Mouse (Mus musculus) intestine, postnatal 0 days (tissue): ENCODE results near the gene Slc39a10. TPM values are rescaled to one million over a fixed set of nuclear protein-coding genes. Genes with fewer than 3 reads are reported as not detected.

Experiments used
- ATAC-seq: fragments of 200-750 bp; cut with Nextera tagmentation; 2 replicates; pipeline ENCODE4 v1.8.0; 2017; ENCODE audit warnings: mild to moderate bottlenecking, moderate TSS enrichment, moderate library complexity
- H3K27ac ChIP-seq: fragments of 300-500 bp; sonication (generic); 2 replicates; pipeline ENCODE4 v1.5.1; 2014; ENCODE audit warnings: mild to moderate bottlenecking, low read depth, low read length, moderate library complexity
- H3K27me3 ChIP-seq: fragments of 300-500 bp; sonication (generic); replicated peaks from 2 replicates; pipeline ENCODE4 v1.6.1; 2014; ENCODE audit warnings: low read length, mixed read lengths; ENCODE audit not compliant: control insufficient read depth, insufficient read depth
- H3K36me3 ChIP-seq: fragments of 300-500 bp; sonication (generic); 2 replicates; pipeline ENCODE4 v1.6.1; 2014; ENCODE audit warnings: mild to moderate bottlenecking, moderate library complexity; ENCODE audit not compliant: control insufficient read depth, insufficient read depth
- H3K4me1 ChIP-seq: fragments of 300-500 bp; sonication (generic); replicated peaks from 2 replicates; pipeline ENCODE4 v1.6.1; 2014; ENCODE audit warnings: antibody characterized with exemption, low read length, mixed read lengths; ENCODE audit not compliant: control insufficient read depth, insufficient read depth
- H3K4me2 ChIP-seq: fragments of 300-500 bp; sonication (generic); replicated peaks from 2 replicates; pipeline ENCODE4 v1.6.1; 2014; ENCODE audit warnings: low read depth, mild to moderate bottlenecking, moderate library complexity
- H3K4me3 ChIP-seq: fragments of 300-500 bp; sonication (generic); 2 replicates; pipeline ENCODE4 v1.5.1; 2014; ENCODE audit warnings: low read depth, low read length
- H3K9ac ChIP-seq: fragments of 300-500 bp; sonication (generic); 2 replicates; pipeline ENCODE4 v1.6.1; 2014; ENCODE audit warnings: mild to moderate bottlenecking, low read depth, low read length
- H3K9me3 ChIP-seq: fragments of 300-500 bp; sonication (generic); 2 replicates; pipeline ENCODE4 v1.6.1; 2016; ENCODE audit warnings: mixed run types; ENCODE audit not compliant: control insufficient read depth
- CTCF ChIP-seq: sonication (generic); IDR thresholded peaks from 2 replicates; pipeline ENCODE4 v1.5.1; 2016; ENCODE audit warnings: low read depth, mild to moderate bottlenecking, control low read depth, antibody characterized with exemption, moderate library complexity
- WGBS: fragments of 180-500 bp; shearing (Covaris S2); extraction: QIAGEN DNeasy Blood & Tissue Kit; methylation state at CpG from one replicate; pipeline ENCODE4 v1.1.7; 2014; 5-methylcytosine and 5-hydroxymethylcytosine counted together
- polyA plus RNA-seq: library from polyadenylated mRNA; unstranded; fragments of >200 nt; fragmentation: Nextera tagmentation; extraction: Ambion mirVana; gene quantifications from 2 replicates; pipeline ENCODE4 v1.2.1, GENCODE M21; 2015

The Slc39a10 gene
- polyA plus RNA-seq = 5.0 and 5.8 TPM in 2 replicates

GRCm38 (mm10) chr1:46892752-46893151 lies at the start of gene Slc39a10:
TSS of gene Slc39a10 (minus strand) at chr1:46892852.
- Histone ChIP-seq H3K9me3 (no peaks in the 10 kb centered on the region), H3K27ac (no peak within 1 kb of the TSS), H3K36me3 (no peaks in the 10 kb centered on the region), H3K4me1 (no peaks in the 10 kb centered on the region), H3K27me3 (no peaks in the 10 kb centered on the region), H3K9ac (no peak within 1 kb of the TSS), H3K4me2 (no peak within 1 kb of the TSS), H3K4me3 (no peak within 1 kb of the TSS)
- 75% methylated on average over 3 of the region's 3 CpGs for WGBS
- ATAC-seq = no peak
- TF ChIP-seq CTCF = no peak

GRCm38 (mm10) chr1:46939295-46939694 lies 46.6 kb upstream of the Slc39a10 start:
- ATAC-seq = no peak
- TF ChIP-seq CTCF = 0 out of 2 replicates have a peak, but pooled peaks have one; percentile 14

GRCm38 (mm10) chr1:46937641-46938040 lies 45.0 kb upstream of the Slc39a10 start:
- ATAC-seq = no peak
- TF ChIP-seq CTCF = no peak

More at GRCm38 (mm10) chr1:46939295-46939694, 46.6 kb upstream of the Slc39a10 start:
- H3K9me3 ChIP-seq = no peaks in the 10 kb centered on the region
- H3K4me2 ChIP-seq = no peak overlapping the region
- H3K4me3 ChIP-seq = no peak overlapping the region
- no peaks in the 10 kb centered on the region for H3K27me3 ChIP-seq
- no peak overlapping the region for H3K27ac ChIP-seq
- H3K9ac ChIP-seq = no peak overlapping the region
- H3K4me1 ChIP-seq = no peaks in the 10 kb centered on the region
- no peaks in the 10 kb centered on the region for H3K36me3 ChIP-seq
- 81% methylated on average over 2 of the region's 2 CpGs for WGBS

GRCm38 (mm10) chr1:46927104-46927503 lies 34.5 kb upstream of the Slc39a10 start:
- no peak for ATAC-seq
- TF ChIP-seq CTCF = no peak

More at GRCm38 (mm10) chr1:46937641-46938040, 45.0 kb upstream of the Slc39a10 start:
- H3K4me1 ChIP-seq = no peaks in the 10 kb centered on the region
- H3K9me3 ChIP-seq = no peaks in the 10 kb centered on the region
- no peaks in the 10 kb centered on the region for H3K27me3 ChIP-seq
- H3K4me3 ChIP-seq = no peak overlapping the region
- no peak overlapping the region for H3K4me2 ChIP-seq
- H3K36me3 ChIP-seq = no peaks in the 10 kb centered on the region
- no peak overlapping the region for H3K9ac ChIP-seq
- H3K27ac ChIP-seq = no peak overlapping the region
- 78% methylated on average over 2 of the region's 2 CpGs for WGBS

GRCm38 (mm10) chr1:46926239-46926638 lies 33.6 kb upstream of the Slc39a10 start:
- 53% methylated on average over 3 of the region's 3 CpGs for WGBS
- ATAC-seq = no peak
- no peaks in the 10 kb centered on the region for H3K36me3 ChIP-seq
- H3K9me3 ChIP-seq = no peaks in the 10 kb centered on the region
- H3K4me1 ChIP-seq = no peaks in the 10 kb centered on the region
- no peak overlapping the region for H3K9ac ChIP-seq
- no peaks in the 10 kb centered on the region for H3K27me3 ChIP-seq
- no peak overlapping the region for H3K4me3 ChIP-seq
- TF ChIP-seq CTCF = no peak
- no peak overlapping the region for H3K4me2 ChIP-seq
- H3K27ac ChIP-seq = no peak overlapping the region

More at GRCm38 (mm10) chr1:46927104-46927503, 34.5 kb upstream of the Slc39a10 start:
- no peak overlapping the region for H3K4me3 ChIP-seq
- no peaks in the 10 kb centered on the region for H3K27me3 ChIP-seq
- no peak overlapping the region for H3K9ac ChIP-seq
- H3K27ac ChIP-seq = no peak overlapping the region
- no peaks in the 10 kb centered on the region for H3K36me3 ChIP-seq
- H3K4me1 ChIP-seq = no peaks in the 10 kb centered on the region
- no peaks in the 10 kb centered on the region for H3K9me3 ChIP-seq
- H3K4me2 ChIP-seq = no peak overlapping the region

GRCm38 (mm10) chr1:46924992-46925391 lies 32.3 kb upstream of the Slc39a10 start:
- Histone ChIP-seq H3K4me3 (no peak overlapping the region), H3K4me1 (no peaks in the 10 kb centered on the region), H3K9ac (no peak overlapping the region), H3K27me3 (no peaks in the 10 kb centered on the region), H3K4me2 (no peak overlapping the region), H3K9me3 (no peaks in the 10 kb centered on the region), H3K36me3 (no peaks in the 10 kb centered on the region), H3K27ac (no peak overlapping the region)
- no peak; the same call in 1 of the 2 replicates for TF ChIP-seq CTCF
- ATAC-seq = no peak

GRCm38 (mm10) chr1:46922904-46923303 lies 30.3 kb upstream of the Slc39a10 start:
- Histone ChIP-seq H3K36me3 (no peaks in the 10 kb centered on the region), H3K4me3 (no peak overlapping the region), H3K27me3 (no peaks in the 10 kb centered on the region), H3K27ac (no peak overlapping the region), H3K4me2 (no peak overlapping the region), H3K4me1 (no peaks in the 10 kb centered on the region), H3K9me3 (no peaks in the 10 kb centered on the region), H3K9ac (no peak overlapping the region)
- ATAC-seq = no peak
- TF ChIP-seq CTCF = no peak
- 85% methylated on average over 7 of the region's 7 CpGs for WGBS
